Mouse (Mus musculus): ENCODE results near the gene Lsm3. TPM values are rescaled to one million over a fixed set of nuclear protein-coding genes. Genes with fewer than 3 reads are reported as not detected.

Gene Lsm3
- polyA plus RNA-seq, 1 experiment, result not detected

DNA sequence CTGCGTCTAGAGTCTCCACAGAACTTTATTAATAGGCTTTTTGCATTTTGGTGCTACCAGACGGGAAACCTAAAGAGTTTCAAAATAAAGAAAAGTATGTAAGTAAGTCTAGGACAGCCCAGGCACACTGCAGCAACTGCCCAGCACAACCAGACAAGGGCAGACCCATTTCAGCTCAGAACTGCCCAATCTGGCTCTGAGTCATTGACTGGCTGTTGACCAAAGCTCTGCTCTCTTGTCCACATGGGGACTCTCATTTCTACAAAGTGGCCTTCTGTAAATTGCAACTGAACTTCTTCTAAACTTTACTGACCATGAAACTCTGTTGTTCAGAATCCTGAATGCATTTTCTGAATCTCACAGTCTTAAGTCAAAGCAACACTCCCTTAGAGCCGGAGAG is 19.5 kb downstream of the Lsm3 start:
- TF ChIP-seq POLR2A (IDR thresholded peaks at IDR 0.05; ENCODE audit: insufficient read depth, low read depth, low read length), result no peak
- TF ChIP-seq CTCF (IDR thresholded peaks at IDR 0.05; ENCODE audit: insufficient read depth, low read depth, low read length), result no peak
- no peaks in the 10 kb centered on the region for H3K4me1 ChIP-seq (ENCODE audit: control insufficient read depth, insufficient read depth, low read length)
- H3K27ac ChIP-seq (ENCODE audit: insufficient read depth, low read depth, low read length), result no peak overlapping the region
- H3K4me3 ChIP-seq (ENCODE audit: insufficient read depth, low read depth, low read length), result no peak overlapping the region
- WGBS, result 56% methylated on average over 3 of the region's 3 CpGs

DNA sequence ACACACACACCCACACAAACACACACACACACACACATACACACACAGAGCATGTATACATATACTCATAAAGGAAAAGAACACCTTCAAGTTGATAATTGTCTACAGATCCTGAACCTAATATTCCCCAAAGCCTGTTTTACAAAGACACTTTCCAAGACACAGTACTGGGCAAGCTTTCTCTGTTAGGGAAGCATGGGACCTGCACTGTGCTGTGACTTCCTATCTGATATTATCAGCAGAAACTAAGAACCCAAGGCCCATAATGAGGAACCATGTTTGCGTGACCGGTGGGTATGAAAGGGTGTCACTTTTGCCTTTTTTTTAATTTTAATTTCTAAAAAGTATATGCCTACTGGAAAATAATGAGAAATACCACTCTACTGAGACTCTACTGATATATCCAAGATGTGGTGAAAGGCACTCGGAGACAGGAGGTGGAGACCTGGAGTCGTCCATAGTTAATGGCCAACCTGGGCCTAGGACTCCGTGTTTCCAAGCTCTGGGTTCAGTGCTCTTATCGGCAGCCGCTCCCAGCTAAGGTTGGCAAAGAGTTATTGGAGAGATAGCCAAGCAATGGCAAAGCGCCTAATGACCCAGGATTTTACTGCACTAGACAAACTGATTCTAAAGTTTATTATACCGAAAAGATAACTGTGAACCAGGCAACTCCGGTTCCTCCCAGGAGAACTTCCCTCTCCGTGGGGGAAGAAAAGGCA is 20.5 kb downstream of the Lsm3 start:
- no peak for TF ChIP-seq CTCF (IDR thresholded peaks at IDR 0.05; ENCODE audit: insufficient read depth, low read depth, low read length)
- no peak for TF ChIP-seq POLR2A (IDR thresholded peaks at IDR 0.05; ENCODE audit: insufficient read depth, low read depth, low read length)
- WGBS, result 84% methylated on average over 11 of the region's 11 CpGs

DNA sequence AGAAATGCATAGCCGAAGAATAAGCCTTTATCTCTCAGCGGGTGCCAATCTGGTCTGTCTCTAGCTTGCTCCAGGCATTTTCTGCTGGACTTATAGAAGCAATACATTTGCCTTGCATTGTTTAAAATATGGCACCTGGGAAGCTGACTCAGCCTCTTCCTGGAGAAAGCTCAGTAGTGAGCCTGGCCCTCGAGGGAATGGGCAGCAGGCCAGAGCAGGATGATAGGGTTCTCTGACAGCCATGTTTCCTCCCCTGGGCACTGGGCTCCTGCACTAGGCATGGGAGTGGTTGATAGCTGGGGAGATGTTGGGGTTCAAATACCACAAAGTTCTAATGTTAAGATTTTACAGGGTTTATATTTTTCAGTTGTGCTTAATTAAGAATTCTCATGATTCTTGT is 25.5 kb downstream of the Lsm3 start:
- Histone ChIP-seq H3K27ac (ENCODE audit: insufficient read depth, low read depth, low read length) (no peak overlapping the region), H3K4me3 (ENCODE audit: insufficient read depth, low read depth, low read length) (no peak overlapping the region), H3K4me1 (ENCODE audit: control insufficient read depth, insufficient read depth, low read length) (no peaks in the 10 kb centered on the region)
- WGBS, result 57% methylated on average over 3 of the region's 3 CpGs
- TF ChIP-seq CTCF (IDR thresholded peaks at IDR 0.05; ENCODE audit: insufficient read depth, low read depth, low read length) (no peak), POLR2A (IDR thresholded peaks at IDR 0.05; ENCODE audit: insufficient read depth, low read depth, low read length) (no peak)

More for the DNA sequence above, 20.5 kb downstream of the Lsm3 start:
- Histone ChIP-seq H3K4me1 (ENCODE audit: control insufficient read depth, insufficient read depth, low read length) (no peaks in the 10 kb centered on the region), H3K4me3 (ENCODE audit: insufficient read depth, low read depth, low read length) (no peak overlapping the region), H3K27ac (ENCODE audit: insufficient read depth, low read depth, low read length) (no peak overlapping the region)

GRCm38 (mm10) chr6:91543056-91543455 is 27.3 kb downstream of the Lsm3 start:
- Histone ChIP-seq H3K4me3 (ENCODE audit: insufficient read depth, low read depth, low read length) (no peak overlapping the region), H3K27ac (ENCODE audit: insufficient read depth, low read depth, low read length) (no peak overlapping the region), H3K4me1 (ENCODE audit: control insufficient read depth, insufficient read depth, low read length) (no peaks in the 10 kb centered on the region)
- WGBS, result 92% methylated on average over 5 of the region's 5 CpGs
- TF ChIP-seq CTCF (IDR thresholded peaks at IDR 0.05; ENCODE audit: insufficient read depth, low read depth, low read length) (no peak), POLR2A (IDR thresholded peaks at IDR 0.05; ENCODE audit: insufficient read depth, low read depth, low read length) (no peak)

GRCm38 (mm10) chr6:91546241-91546884 is 30.6 kb downstream of the Lsm3 start:
- TF ChIP-seq CTCF (IDR thresholded peaks at IDR 0.05; ENCODE audit: insufficient read depth, low read depth, low read length) (no peak), POLR2A (IDR thresholded peaks at IDR 0.05; ENCODE audit: insufficient read depth, low read depth, low read length) (no peak)
- no peak overlapping the region for H3K4me3 ChIP-seq (ENCODE audit: insufficient read depth, low read depth, low read length)
- WGBS, result 63% methylated on average over 9 of the region's 9 CpGs

DNA sequence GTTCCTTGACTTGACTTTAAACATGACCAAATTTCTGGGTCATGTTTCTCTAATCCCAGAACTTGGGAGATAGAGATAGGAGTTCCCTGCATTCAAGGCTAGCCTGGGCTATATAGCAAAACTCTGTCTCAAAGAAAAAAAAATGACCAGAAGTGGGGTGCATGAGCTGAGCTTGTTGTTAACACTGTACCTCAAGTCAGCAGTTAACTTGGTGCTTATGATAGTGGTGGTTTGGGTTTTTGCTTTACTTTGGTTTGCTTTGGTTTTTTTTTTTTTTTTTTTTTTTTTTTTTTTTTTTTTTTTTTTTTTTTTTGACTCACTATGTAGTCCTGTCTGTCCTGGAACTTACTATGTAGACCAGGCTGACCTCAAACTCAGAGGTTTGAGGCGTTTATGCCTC is 31.6 kb downstream of the Lsm3 start:
- 48% methylated on average over 1 of the region's 1 CpGs for WGBS
- Histone ChIP-seq H3K4me1 (ENCODE audit: control insufficient read depth, insufficient read depth, low read length) (no peaks in the 10 kb centered on the region), H3K4me3 (ENCODE audit: insufficient read depth, low read depth, low read length) (no peak overlapping the region), H3K27ac (ENCODE audit: insufficient read depth, low read depth, low read length) (no peak overlapping the region)
- TF ChIP-seq CTCF (IDR thresholded peaks at IDR 0.05; ENCODE audit: insufficient read depth, low read depth, low read length) (no peak), POLR2A (IDR thresholded peaks at IDR 0.05; ENCODE audit: insufficient read depth, low read depth, low read length) (no peak)

More at GRCm38 (mm10) chr6:91546241-91546884, 30.6 kb downstream of the Lsm3 start:
- H3K27ac ChIP-seq (ENCODE audit: insufficient read depth, low read depth, low read length), result no peak overlapping the region
- H3K4me1 ChIP-seq (ENCODE audit: control insufficient read depth, insufficient read depth, low read length), result no peaks in the 10 kb centered on the region

DNA sequence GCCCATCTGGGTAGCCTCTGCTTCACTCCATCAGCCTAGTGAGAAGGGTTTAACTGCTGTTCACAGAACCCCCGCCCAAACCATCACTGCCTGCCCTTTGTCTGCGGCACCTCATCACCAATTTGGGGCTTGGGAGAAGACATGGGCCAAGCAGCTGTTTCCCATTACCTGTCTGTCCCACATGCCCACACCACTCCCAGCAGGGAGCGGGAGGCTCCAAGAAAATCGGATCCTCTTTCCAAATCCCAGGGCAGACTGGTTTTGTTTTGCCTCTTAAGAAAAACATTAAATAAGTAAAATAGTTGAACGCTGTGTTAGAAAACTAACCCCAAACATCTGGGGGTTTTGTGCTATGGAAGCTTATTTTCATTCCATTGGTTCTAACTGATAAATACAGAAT is 33.9 kb downstream of the Lsm3 start:
- WGBS, result 79% methylated on average over 5 of the region's 5 CpGs
- no peak for TF ChIP-seq POLR2A (IDR thresholded peaks at IDR 0.05; ENCODE audit: insufficient read depth, low read depth, low read length)
- TF ChIP-seq CTCF (IDR thresholded peaks at IDR 0.05; ENCODE audit: insufficient read depth, low read depth, low read length), result no peak
- Histone ChIP-seq H3K4me3 (ENCODE audit: insufficient read depth, low read depth, low read length) (no peak overlapping the region), H3K4me1 (ENCODE audit: control insufficient read depth, insufficient read depth, low read length) (no peaks in the 10 kb centered on the region), H3K27ac (ENCODE audit: insufficient read depth, low read depth, low read length) (no peak overlapping the region)

DNA sequence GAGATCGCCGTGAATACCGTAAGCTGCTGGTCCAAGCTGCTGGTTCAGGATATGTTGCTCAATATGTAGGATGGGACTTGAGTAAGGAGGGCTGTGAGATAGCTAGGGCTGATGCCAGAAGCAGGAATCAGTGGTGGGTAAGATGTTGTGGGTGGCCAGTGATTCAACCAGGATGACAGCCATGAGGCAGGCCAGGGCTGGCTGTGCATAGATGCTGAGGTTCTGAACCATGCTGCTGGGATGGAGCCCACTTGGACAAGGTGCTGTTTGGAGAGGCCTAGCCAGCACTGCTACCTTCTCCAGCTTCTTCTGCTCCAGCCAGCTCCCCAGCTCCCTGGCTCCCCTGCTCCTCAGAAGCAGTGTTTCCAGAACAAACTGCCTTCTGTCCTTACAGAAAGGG is 35.9 kb downstream of the Lsm3 start:
- Histone ChIP-seq H3K27ac (ENCODE audit: insufficient read depth, low read depth, low read length) (no peak overlapping the region), H3K4me1 (ENCODE audit: control insufficient read depth, insufficient read depth, low read length) (no peaks in the 10 kb centered on the region), H3K4me3 (ENCODE audit: insufficient read depth, low read depth, low read length) (no peak overlapping the region)
- TF ChIP-seq POLR2A (IDR thresholded peaks at IDR 0.05; ENCODE audit: insufficient read depth, low read depth, low read length) (no peak), CTCF (IDR thresholded peaks at IDR 0.05; ENCODE audit: insufficient read depth, low read depth, low read length) (no peak)
- WGBS, result 91% methylated on average over 3 of the region's 3 CpGs

DNA sequence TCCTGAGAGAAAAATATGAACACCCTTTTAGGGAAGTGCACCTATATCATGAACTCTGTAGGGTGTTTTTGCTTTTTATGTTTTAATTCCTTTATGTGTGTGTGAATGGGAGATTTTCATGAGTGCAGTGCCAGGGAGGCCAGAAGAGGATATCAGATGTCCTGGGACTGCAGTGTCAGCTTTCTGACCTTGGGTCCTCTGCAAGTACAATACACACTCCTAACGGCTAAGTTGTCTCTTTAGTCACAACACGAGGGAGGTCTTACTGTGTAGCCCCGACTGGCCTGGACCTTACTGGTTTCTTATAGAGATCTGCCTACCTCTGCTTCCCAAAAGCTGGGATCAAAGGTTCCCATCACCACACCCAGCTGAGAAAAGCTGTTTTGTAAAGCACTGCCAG is 37.0 kb downstream of the Lsm3 start:
- Histone ChIP-seq H3K4me3 (ENCODE audit: insufficient read depth, low read depth, low read length) (no peak overlapping the region), H3K27ac (ENCODE audit: insufficient read depth, low read depth, low read length) (no peak overlapping the region), H3K4me1 (ENCODE audit: control insufficient read depth, insufficient read depth, low read length) (no peaks in the 10 kb centered on the region)
- 76% methylated on average over 3 of the region's 3 CpGs for WGBS
- TF ChIP-seq POLR2A (IDR thresholded peaks at IDR 0.05; ENCODE audit: insufficient read depth, low read depth, low read length) (no peak), CTCF (IDR thresholded peaks at IDR 0.05; ENCODE audit: insufficient read depth, low read depth, low read length) (no peak)

Data from olfactory bulb, adult 2 months (tissue).